Mouse (Mus musculus) A20 (cell line): ENCODE results near the gene Slc39a9.

Source experiments
- DNase-seq: peaks from one replicate; pipeline ENCODE4 v3.0.0-alpha.2; 2011; ENCODE audit warnings: low read depth, low spot score

Gene Slc39a9

DNA sequence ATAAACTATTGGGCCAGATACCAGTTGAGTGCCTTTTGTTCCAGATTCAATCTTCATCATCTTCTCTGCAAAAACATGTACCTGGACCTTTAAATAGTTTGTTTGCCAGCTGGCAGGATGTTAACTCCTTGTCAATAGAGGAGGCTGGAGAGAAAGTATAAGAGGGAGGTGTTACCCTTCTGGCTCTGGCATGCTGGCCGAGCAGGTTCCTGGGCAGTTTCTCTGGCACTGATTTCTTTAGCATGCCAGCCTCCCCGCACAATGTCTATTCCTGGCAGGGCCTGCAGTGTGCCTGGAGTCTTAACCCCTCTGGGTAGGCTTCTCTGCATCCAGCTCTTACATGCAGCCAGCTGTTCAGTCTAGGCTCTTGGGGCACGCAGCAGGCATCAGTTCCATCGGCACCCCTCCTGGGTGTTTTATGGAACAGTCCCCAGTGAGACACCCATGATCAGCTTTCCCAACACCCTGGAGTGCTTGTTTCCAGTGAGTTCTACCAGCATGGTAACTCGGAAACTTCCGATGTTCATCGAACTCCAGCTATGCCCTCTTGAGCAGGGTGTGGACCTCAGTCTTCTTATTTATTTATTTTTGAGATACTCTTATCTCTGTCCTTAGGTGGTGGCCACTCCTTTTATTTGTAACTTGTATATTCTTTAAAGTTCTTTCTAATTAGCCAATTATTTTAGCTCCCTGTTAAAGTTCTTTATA is 10.4 kb downstream of the Slc39a9 start:
- no peak for DNase-seq

DNA sequence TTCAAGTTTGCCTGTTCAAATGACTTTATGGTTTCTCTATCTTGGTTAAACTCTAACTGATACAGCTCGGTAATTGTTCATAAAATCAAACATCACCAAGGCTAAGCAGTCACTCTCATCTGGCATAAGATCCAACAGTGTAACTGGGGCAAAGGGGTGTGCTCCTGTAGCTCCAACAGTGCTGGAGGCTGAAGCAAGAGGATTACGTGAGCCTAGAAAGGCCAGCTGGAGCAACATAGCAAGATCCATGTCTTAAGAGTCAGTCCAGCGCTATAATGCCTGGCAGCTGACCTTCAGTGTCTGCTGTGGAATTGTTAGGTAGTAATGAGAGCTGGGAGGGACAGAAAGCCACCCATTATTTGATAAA is 11.0 kb downstream of the Slc39a9 start:
- DNase-seq, result no peak

DNA sequence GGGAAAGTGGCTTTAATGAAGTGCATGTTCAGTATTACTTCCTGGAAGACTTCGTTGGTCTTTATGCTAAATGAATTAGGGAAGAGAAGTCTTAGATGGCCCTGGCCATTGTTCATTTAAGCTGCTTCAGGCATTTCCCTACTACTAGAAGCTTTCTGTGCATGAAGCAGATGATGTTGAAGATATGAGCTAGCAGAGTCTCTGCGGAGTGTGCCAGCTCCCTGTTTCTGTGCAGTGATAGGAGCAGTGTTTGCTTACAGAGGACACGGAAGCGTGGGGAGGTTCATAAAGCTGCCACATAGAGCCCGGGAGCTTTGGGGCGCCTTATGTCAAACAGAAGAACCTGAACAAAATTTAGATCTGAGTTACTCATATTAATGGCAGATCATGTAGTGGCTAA is 15.0 kb downstream of the Slc39a9 start:
- DNase-seq, result no peak

DNA sequence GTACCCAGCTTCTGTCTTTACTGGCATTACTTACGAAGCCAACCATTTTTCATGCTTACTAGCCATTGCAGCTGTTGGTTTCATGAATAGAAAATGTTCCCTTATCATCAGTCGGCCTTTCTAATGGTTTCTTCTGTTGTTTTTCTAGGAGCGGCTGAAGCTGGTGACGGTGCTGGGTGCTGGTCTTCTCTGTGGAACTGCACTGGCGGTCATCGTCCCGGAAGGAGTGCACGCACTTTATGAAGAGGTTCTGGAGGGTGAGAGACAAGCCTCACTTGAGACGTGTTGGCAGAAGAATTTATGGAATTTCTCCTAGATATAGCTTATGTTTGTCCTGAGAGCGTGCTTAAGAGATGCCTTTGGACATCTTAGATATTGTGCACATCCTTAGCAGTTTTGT is 18.6 kb downstream of the Slc39a9 start:
- DNase-seq, result no peak

- no peak for DNase-seq
Measured at GRCm38 (mm10) chr12:80663935-80664334, 20.3 kb downstream of the Slc39a9 start.

GRCm38 (mm10) chr12:80668391-80668790 is 24.7 kb downstream of the Slc39a9 start:
- DNase-seq, result no peak

- DNase-seq, result peak; percentile 63
Measured at GRCm38 (mm10) chr12:80673170-80673569, 29.5 kb downstream of the Slc39a9 start.

DNA sequence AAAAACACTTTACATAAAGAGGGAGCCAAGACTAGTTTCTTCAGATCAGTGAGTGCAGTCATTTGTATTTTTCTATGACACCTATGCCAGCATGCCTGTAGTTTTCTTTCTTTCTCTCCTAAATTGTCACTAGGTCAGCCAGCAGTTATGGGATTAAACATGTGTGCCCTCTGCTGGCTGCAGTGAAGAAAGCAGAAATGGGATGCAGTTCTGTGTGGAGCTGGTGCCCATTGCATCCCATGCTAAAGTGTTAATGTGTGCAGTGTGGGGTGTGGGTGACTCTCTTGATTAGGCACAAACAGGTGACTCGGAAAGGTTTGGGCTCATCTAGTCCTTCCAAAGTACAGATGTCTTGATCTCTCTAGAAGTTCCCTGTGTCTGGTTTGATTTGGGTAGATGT is 37.7 kb downstream of the Slc39a9 start:
- DNase-seq, result peak; percentile 23

GRCm38 (mm10) chr12:80683554-80683953 is 39.9 kb downstream of the Slc39a9 start:
- DNase-seq, result no peak

DNA sequence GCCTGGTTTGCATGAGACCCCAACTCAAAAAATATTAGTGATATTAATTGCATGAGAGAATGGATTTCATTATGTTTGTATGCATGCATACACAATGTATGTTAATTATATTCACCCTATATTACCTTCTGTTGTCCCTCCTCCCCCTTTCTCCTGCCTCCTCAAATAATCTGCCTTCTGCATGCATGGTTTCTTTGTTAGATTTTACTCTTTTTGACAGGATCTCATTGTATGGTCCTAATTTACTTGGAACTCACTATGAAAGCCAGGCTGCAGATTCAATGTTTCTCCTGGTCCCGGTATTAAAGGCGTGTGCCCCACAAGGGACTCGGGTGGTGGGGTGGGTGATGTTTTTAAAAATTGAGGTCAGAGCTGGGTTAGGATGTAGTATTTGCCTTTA is 40.6 kb downstream of the Slc39a9 start:
- DNase-seq, result no peak

- peak; percentile 59 for DNase-seq
Measured at GRCm38 (mm10) chr12:80687788-80688211, 44.1 kb downstream of the Slc39a9 start.

- no peak for DNase-seq
Measured at GRCm38 (mm10) chr12:80689696-80690095, 46.0 kb downstream of the Slc39a9 start.

DNA sequence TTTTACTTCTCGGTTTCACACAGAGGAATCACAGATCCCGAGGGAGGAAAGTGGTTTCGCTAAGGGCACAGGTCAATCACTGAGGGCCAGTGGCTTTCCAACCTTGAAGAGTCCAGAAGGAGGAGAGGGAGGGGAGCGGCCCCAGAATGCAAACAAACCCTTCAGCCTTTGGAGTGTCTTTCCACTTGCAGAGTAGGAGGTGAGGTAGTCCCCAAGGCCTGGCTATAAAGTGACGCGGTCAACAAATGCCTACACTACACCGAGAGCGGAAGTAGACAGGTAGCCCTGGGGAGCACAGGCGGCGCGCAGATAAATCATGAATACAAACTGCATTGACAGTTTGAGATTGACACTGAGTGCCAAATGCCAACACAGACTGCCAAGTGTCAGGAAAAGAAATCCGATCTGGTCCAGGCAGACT is 48.0 kb downstream of the Slc39a9 start:
- no peak for DNase-seq

GRCm38 (mm10) chr12:80692269-80692972 is 48.7 kb downstream of the Slc39a9 start, which contains the start of gene Plekhd1:
TSS of gene Plekhd1 (plus strand) at chr12:80692591.
- DNase-seq, result no peak

DNA sequence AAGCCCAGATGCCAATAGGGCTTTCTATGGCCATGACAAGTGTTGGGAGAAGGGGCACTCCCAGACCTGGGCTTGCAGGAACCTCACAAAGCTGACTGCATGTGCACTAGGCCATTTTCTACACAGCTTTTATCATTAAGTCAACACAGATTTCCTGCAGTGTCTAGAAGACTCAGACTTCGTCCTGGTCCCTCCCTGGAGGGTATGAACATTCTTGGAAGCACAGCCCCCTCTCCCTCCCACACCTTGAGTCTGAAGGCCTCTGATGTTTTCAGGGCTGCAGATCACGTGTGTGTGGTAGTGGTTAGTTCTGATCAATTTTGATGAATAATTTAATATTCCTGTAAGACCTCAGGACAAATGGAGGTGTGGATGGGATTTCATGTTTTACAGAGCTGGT is 50.0 kb downstream of the Slc39a9 start:
- no peak for DNase-seq

DNA sequence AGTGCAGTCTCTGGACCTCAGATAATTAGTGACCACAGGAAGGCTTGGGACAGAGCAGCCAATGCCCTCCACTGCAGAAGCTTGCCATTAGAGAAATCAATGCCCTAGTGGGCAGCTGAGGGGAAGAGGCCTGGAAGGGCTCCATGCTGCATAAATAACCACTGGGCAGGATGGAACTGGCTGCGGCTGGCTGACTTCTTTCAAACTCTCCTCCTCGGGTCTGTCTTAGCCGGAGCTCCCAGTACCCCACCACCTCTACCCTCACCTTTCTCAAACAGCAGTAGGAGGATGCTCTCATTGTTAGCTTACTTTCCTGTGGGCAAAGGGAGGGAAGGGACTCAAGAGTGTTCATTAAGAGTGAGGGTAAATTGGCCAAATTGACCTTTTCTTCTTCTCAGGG is 51.3 kb downstream of the Slc39a9 start:
- DNase-seq, result no peak

DNA sequence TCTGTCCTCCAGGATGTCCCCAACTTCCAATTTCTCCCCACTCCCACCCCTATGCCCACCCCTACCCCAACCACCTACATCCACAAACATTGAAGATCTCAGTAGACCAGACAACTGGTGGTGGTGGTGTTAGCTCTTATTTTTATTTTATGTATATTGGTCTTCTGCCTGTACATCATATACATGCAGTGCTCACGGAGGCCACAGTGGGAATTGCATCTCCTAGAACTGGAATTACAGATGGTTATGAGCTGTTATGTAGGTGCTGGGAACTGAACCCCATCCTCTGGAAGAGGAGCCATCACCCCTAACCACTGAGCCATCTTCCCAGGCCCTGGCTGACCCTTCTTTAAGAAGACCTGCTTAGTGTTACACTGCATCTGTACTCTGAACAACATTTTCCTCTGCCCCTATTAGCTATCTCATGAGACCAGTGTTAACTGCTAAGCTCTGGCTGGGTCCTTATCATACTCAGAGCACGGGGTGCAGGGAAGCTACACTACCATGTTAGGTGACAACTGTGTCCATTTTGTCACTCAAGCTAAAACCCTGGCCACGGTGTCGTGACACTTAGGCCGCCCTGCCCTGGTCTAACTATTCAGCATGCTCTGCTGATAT is 55.0 kb downstream of the Slc39a9 start:
- DNase-seq, result no peak

DNA sequence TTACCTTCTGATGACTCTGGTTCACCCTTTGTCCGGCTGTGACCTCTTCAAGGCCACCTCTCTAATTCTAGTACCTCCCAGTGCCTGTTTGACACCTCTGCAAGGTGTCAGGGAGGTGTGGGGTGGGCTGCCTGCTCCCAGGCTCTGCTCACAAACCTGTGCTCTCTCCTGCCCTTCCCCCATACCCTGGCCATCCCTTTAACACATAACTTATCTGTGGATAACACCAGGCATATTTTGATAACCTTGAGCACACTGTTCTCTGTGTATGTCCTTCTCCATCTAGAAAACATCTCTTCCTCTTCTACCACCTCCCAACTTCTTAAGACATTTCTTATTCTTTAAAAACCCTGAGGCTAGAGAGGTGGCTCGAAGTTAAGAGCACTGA is 55.5 kb downstream of the Slc39a9 start:
- DNase-seq, result no peak

GRCm38 (mm10) chr12:80701332-80701731 is 57.6 kb downstream of the Slc39a9 start:
- no peak for DNase-seq

GRCm38 (mm10) chr12:80706208-80706914 is 62.7 kb downstream of the Slc39a9 start:
- DNase-seq, result no peak

DNA sequence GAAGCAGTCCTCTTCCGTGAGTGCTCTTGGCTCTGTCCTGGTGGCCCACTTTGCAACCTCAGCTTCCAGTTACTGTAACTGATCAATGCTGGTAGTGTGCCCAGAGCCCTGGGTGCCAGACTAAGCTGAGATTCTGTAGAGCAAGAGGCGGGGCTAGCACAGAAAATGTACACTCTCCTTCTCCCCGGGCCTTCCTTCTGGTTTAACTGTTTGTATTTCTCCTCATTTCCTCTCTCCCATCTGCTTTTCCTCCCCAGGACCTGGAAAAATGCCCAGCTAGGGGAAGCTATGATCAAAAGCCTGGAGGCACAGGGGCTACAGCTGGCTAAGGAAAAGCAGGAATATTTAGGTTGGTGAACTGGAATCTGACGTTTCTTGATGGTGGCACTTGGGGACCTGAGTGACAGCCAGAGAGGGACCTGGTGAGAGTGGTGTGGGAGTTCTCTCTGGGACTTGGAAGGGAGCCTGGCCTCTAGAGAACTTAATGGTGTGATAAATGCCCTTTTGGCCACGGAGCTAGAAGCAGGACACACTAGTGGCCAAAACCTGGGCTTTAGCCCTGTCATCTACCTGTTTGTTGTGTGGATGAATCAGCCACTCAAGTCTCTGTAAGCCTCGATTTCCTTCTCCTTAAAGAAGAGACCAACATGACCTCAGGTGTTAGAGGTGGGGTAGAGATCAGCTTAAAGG is 63.4 kb downstream of the Slc39a9 start:
- no peak for DNase-seq

DNA sequence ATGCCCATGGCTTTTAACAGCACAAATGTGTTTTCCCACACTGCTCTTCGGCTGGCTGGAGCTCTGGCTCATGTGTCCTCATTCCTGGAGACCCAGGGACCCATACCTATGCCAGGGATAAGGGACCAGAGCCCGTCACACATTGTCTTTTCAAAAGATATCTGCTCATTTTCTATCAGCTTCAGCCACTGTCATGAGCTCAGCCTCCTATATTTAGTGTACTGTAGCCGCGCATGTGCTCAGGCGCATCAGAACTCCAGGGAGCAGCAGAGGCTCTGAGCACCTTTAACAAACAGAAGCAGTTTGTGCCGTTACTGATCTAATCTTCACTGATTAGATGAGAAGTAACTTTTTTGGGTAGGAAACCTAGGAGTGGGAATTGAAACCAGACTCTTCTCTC is 72.2 kb downstream of the Slc39a9 start:
- no peak for DNase-seq
